Mouse (Mus musculus): ENCODE measurements around the gene Adgrg6. TPM values are rescaled to one million over a fixed set of nuclear protein-coding genes. Genes with fewer than 3 reads are reported as not detected.

Gene Adgrg6
- polyA plus RNA-seq, 1 experiment = not detected

DNA sequence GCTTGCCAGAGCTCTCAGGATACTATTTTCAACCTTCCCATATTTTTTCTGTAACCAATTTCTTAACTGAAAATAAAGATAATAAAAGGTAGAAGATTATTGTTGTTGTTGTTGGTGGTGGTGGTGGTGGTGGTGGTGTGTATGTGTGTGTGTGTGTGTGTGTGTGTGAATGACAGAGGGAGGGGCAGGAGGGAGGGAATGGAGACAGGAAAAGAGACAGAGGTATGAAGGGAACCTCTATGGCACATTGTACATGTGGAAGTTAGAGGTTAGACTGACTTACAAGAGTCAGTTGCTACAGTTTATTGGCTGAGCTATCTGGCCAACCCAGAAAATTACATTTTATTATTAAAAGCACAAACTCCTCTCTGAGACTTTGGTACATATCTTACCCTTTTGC, 49.8 kb downstream of the Adgrg6 start:
- Histone ChIP-seq H3K36me3 (replicated peaks; ENCODE audit: low read length) (no peaks in the 10 kb centered on the region), H3K4me3 (replicated peaks) (no peak overlapping the region), H3K27me3 (replicated peaks) (no peaks in the 10 kb centered on the region), H3K9me3 (peaks cover 3% of the 10 kb centered on the region; the same call in 1 of the 2 replicates), H3K4me1 (no peaks in the 10 kb centered on the region)
- TF ChIP-seq FLI1 (IDR thresholded peaks at IDR 0.05; ENCODE audit: low read length) = no peak
- TF ChIP-seq GATA1 (IDR thresholded peaks at IDR 0.05; ENCODE audit: borderline replicate concordance, low read length) = no peak

DNA sequence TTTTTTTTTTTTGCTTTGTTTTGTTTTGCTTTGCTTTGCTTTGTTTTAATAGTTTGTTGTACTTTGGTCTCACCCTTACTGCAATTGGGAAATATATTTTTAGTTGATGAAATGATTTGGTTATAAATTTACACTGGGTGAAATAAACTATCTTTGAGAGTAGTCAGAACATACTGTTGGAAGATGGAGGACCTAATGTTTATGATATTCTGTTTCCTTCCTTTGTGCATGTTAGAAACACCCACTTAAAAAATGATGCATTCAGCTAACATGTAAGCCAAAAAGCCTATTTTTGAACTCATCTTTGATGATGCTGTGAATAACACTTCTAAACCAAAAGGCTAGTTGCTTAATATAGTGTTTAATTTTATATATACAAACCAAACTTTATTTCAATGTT, 50.3 kb downstream of the Adgrg6 start:
- no peaks in the 10 kb centered on the region for H3K4me1 ChIP-seq
- H3K9me3 ChIP-seq = peaks cover 3% of the 10 kb centered on the region; the same call in 1 of the 2 replicates
- no peaks in the 10 kb centered on the region for H3K27me3 ChIP-seq (replicated peaks)
- H3K36me3 ChIP-seq (replicated peaks; ENCODE audit: low read length) = no peaks in the 10 kb centered on the region
- TF ChIP-seq FLI1 (IDR thresholded peaks at IDR 0.05; ENCODE audit: low read length) (no peak), GATA1 (IDR thresholded peaks at IDR 0.05; ENCODE audit: borderline replicate concordance, low read length) (no peak)
- no peak overlapping the region for H3K4me3 ChIP-seq (replicated peaks)

DNA sequence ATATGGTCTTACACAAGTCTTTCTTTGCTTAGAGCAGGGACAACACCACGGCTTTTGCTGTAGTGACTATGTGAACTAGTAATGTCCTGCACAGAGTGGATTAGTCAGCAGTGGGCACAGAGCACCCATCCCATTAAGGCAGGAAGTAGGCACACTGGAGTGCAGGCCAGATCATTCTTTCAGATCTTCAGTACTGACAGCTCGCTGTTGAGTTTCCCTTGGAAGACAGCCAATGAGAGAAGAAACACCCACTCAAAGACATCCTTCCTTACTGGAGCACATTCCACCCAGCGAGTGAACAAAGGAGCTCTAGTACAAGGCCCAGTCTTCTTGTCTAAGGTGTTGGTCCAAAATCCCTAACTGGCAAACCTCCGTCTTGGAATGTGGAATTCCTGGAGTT, 53.6 kb downstream of the Adgrg6 start:
- TF ChIP-seq FLI1 (IDR thresholded peaks at IDR 0.05; ENCODE audit: low read length) = no peak
- no peak for TF ChIP-seq GATA1 (IDR thresholded peaks at IDR 0.05; ENCODE audit: borderline replicate concordance, low read length)
- Histone ChIP-seq H3K27me3 (replicated peaks) (no peaks in the 10 kb centered on the region), H3K4me3 (replicated peaks) (no peak overlapping the region), H3K4me1 (no peaks in the 10 kb centered on the region), H3K36me3 (replicated peaks; ENCODE audit: low read length) (no peaks in the 10 kb centered on the region), H3K9me3 (peaks cover 3% of the 10 kb centered on the region; the same call in 1 of the 2 replicates)

DNA sequence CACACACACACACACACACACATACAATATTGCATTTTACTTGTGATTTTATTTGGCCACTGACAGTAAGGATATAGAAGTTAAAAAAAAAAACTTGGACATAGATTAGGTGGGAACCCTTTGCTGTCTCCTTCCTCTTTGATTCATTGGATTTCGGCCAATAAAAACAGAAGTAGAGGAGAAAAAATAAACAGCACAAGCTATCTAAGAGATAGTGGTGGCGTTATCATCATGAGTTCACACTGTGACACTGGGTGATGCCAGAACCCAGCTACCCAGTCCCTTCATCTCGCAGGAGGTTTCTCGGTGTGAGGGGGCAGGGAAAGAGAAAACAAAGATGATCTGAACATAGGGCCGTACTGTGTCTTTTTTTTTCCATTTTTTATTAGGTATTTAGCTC, 62.2 kb downstream of the Adgrg6 start:
- no peaks in the 10 kb centered on the region for H3K27me3 ChIP-seq (replicated peaks)
- H3K36me3 ChIP-seq (replicated peaks; ENCODE audit: low read length) = no peaks in the 10 kb centered on the region
- no peaks in the 10 kb centered on the region for H3K4me1 ChIP-seq
- no peak overlapping the region for H3K4me3 ChIP-seq (replicated peaks)
- H3K9me3 ChIP-seq = no peaks in the 10 kb centered on the region
- TF ChIP-seq FLI1 (IDR thresholded peaks at IDR 0.05; ENCODE audit: low read length) (no peak), GATA1 (IDR thresholded peaks at IDR 0.05; ENCODE audit: borderline replicate concordance, low read length) (no peak)

DNA sequence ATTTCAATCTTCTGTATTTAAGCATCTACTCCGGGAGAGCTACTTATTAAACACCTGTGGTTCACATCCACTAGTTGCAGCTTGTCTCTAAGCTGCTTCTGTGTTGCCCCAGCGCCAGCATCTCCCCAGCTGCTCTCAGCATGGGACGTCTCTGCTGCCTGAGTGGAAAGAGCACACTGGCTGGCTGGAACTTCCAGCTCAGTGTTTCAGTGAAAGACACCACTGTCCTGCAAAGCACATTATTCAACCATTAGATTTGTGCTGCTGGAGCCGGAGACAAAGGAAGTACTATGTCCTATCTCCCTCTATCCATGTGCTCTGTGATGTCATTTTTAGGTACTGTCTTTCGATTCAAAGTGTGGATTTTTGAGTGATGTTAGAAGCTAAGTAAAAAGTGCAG, 63.0 kb downstream of the Adgrg6 start:
- Histone ChIP-seq H3K9me3 (no peaks in the 10 kb centered on the region), H3K36me3 (replicated peaks; ENCODE audit: low read length) (no peaks in the 10 kb centered on the region), H3K27me3 (replicated peaks) (no peaks in the 10 kb centered on the region), H3K4me1 (no peaks in the 10 kb centered on the region), H3K4me3 (replicated peaks) (no peak overlapping the region)
- TF ChIP-seq FLI1 (IDR thresholded peaks at IDR 0.05; ENCODE audit: low read length) (no peak), GATA1 (IDR thresholded peaks at IDR 0.05; ENCODE audit: borderline replicate concordance, low read length) (no peak)

DNA sequence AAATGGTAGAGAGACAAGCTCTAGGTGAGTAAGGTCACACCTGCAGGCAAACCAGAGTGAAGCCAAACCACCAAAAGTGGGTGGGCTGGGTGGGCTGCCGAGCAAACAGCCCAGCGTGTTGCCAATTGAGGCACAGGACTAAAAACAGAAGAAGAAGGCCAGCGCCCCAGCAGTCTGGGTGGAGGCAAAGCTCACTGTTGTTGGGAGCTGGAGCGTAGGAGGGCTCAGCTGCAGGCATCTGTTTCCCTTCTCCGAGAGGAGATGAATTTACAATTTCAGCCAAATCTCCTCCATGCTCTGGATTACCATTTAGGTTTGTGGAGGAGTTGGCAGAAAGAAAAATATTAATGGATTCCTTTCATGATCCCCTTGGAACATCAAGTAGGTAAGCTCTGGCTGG, 64.5 kb downstream of the Adgrg6 start:
- TF ChIP-seq FLI1 (IDR thresholded peaks at IDR 0.05; ENCODE audit: low read length) (no peak), GATA1 (IDR thresholded peaks at IDR 0.05; ENCODE audit: borderline replicate concordance, low read length) (no peak)
- no peak overlapping the region for H3K4me3 ChIP-seq (replicated peaks)
- no peaks in the 10 kb centered on the region for H3K9me3 ChIP-seq
- H3K4me1 ChIP-seq = no peaks in the 10 kb centered on the region
- no peaks in the 10 kb centered on the region for H3K36me3 ChIP-seq (replicated peaks; ENCODE audit: low read length)
- no peaks in the 10 kb centered on the region for H3K27me3 ChIP-seq (replicated peaks)

DNA sequence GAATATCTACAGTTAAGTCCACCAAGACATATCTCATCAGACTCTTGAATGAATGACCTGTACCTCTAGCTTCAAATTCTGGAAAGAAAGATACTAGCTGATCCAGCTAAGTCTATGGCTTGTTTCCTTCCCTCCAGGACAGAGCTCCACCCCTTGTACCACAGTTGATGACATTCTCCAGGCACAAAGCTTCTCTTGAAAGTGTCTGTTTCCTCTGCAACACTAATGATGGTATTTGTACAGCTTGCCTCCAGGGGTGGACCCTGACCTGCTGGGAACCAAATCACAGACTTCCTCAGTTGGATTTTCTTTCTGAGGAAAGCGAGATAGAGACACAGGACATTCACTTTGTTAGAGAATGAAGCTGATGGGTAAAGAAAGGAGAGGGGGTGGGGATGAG, 69.1 kb downstream of the Adgrg6 start:
- Histone ChIP-seq H3K4me3 (replicated peaks) (no peak overlapping the region), H3K9me3 (no peaks in the 10 kb centered on the region), H3K4me1 (no peaks in the 10 kb centered on the region), H3K36me3 (replicated peaks; ENCODE audit: low read length) (no peaks in the 10 kb centered on the region), H3K27me3 (replicated peaks) (no peaks in the 10 kb centered on the region)
- no peak for TF ChIP-seq FLI1 (IDR thresholded peaks at IDR 0.05; ENCODE audit: low read length)
- no peak for TF ChIP-seq GATA1 (IDR thresholded peaks at IDR 0.05; ENCODE audit: borderline replicate concordance, low read length)

DNA sequence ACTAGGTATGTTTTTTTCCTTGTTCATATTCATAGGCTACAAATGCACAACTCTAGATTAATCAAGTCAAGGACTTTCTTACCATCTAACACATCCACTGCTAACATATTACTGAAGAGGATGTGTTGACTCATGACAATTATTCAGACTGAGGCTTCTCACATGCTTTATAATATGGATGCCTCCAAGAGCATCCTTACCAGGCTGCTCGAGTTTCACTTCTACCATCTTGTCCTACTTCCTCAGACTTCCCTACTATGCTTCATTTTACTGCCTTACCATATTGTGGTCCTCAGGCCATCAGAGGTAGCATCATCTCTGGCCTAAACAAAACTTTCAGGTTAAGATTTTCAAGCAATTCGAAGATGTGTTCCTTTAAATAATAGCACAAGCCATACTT, 69.8 kb downstream of the Adgrg6 start:
- TF ChIP-seq FLI1 (IDR thresholded peaks at IDR 0.05; ENCODE audit: low read length) = no peak
- no peak for TF ChIP-seq GATA1 (IDR thresholded peaks at IDR 0.05; ENCODE audit: borderline replicate concordance, low read length)
- Histone ChIP-seq H3K36me3 (replicated peaks; ENCODE audit: low read length) (no peaks in the 10 kb centered on the region), H3K4me1 (no peaks in the 10 kb centered on the region), H3K4me3 (replicated peaks) (no peak overlapping the region), H3K9me3 (no peaks in the 10 kb centered on the region), H3K27me3 (replicated peaks) (no peaks in the 10 kb centered on the region)

DNA sequence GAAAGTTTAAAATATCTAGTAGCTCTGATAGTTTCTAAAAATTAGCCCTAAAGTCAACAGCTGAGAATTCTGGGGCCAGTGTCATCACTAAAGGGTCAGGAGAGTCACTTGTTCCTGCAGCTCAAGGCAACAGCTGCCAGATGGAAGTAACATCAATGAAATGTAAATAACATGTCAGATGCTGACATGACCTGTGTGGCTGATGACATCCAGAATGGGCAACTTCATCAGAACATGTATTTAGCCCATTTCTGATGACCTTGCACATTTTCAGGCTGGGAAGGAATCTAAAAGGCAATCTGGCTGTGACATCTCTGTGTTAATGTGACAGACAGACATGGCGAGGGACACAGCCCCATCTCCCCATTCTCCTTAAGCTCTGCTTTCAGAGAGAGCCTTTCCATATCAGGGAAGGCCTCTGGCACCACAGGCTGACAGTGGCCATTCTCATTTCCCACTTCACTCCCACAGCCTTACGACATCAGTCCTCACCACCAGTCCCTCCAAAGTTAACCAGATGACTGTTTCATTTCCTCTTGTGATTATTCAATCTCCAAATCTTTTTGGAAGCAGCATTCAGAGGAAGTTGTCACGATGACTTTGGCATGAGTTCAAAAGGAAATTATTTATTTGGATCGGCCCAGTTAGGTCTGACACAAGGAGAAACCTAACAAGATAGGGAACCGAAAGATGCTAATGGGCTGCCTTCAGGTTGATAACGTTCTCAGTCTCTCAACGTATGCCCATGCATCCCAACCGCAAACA, 70.7 kb downstream of the Adgrg6 start:
- Histone ChIP-seq H3K4me3 (replicated peaks) (no peak overlapping the region), H3K9me3 (no peaks in the 10 kb centered on the region), H3K4me1 (no peaks in the 10 kb centered on the region), H3K36me3 (replicated peaks; ENCODE audit: low read length) (no peaks in the 10 kb centered on the region), H3K27me3 (replicated peaks) (no peaks in the 10 kb centered on the region)
- TF ChIP-seq GATA1 (IDR thresholded peaks at IDR 0.05; ENCODE audit: borderline replicate concordance, low read length) (no peak), FLI1 (IDR thresholded peaks at IDR 0.05; ENCODE audit: low read length) (no peak)

DNA sequence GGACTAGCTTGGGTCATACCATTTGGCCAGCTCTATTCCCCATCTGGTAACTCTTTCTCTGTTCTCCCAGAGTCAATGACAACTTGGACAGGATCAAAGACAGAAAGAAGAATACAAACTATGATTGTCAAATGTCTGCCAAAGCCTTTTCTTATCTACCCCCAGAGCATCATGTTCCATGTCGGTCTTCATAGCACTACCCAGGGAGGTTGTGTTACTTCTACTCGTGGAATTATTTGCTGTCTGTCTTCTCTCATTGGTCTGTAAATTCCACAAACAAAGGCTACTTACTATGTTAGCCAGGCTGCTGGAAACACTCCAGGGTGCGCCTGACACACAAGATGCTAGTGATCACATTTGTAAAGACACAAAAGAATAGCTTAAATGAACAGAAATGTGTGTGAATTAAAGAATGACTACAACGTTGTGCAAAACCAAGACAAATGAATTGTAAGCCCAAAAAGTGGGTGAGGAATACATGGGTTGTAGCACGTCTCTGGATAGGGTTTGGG, 74.4 kb downstream of the Adgrg6 start:
- no peaks in the 10 kb centered on the region for H3K27me3 ChIP-seq (replicated peaks)
- no peak for TF ChIP-seq GATA1 (IDR thresholded peaks at IDR 0.05; ENCODE audit: borderline replicate concordance, low read length)
- TF ChIP-seq FLI1 (IDR thresholded peaks at IDR 0.05; ENCODE audit: low read length) = no peak
- H3K4me3 ChIP-seq (replicated peaks) = no peak overlapping the region
- no peaks in the 10 kb centered on the region for H3K9me3 ChIP-seq
- H3K36me3 ChIP-seq (replicated peaks; ENCODE audit: low read length) = no peaks in the 10 kb centered on the region
- H3K4me1 ChIP-seq = no peaks in the 10 kb centered on the region

All from megakaryocyte, embryonic 14.5 days (primary cell).